Mouse (Mus musculus) thymus, postnatal 4 days (tissue): Measurements from ENCODE around the gene Olfr669.
"Not testable (repeated sequence)": the region's sequence is repeated elsewhere in the genome, so short reads cannot be mapped to it uniquely, and the experiment has no call there.

Experiments
- DNase-seq: peaks from one replicate; pipeline ENCODE4 v3.0.0; 2021

Olfr669 gene

DNA sequence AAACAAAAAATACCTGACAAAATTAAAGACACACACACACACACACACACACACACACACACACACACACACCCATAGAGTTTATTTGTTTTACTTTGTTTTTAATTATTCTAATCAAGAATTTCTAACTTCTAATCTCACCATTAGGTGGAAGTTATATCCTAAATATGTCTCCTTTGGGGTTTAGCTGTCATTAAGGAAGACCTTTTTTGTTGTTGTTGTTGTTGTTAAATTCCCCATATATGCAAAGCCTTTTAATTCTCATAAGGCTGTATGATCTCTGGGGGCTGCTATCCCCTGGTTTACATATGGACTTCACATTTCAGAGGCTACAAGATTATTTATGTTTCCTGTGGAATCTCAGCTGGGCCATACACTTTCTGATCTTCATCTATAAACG is at the start of gene Olfr669:
Olfr669 (plus strand) TSS at position 301 of the 400 bp plus-strand sequence.
- DNase-seq: no peak

DNA sequence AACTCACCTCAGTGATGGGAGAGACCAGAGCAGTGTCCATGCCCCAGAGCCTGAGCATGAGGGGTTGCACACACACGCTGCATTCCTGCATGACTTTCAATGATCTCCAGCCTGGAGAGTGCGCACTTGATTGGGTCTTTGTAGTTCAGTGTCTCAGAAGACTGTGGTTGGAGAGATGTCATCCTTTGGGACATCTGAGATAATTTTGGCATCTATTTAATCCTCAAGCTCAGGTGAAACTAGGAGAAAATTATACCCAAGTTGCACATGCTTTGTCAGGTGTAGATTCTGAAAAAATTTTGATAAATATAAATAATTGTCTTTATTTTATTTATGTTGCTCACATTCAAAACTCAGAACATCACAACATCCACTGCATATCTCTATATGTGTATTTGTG is 38.2 kb upstream of the Olfr669 start, which contains the start of gene Olfr666:
Olfr666 (minus strand) TSS at position 101 of the 400 bp plus-strand sequence.
- no peak for DNase-seq

DNA sequence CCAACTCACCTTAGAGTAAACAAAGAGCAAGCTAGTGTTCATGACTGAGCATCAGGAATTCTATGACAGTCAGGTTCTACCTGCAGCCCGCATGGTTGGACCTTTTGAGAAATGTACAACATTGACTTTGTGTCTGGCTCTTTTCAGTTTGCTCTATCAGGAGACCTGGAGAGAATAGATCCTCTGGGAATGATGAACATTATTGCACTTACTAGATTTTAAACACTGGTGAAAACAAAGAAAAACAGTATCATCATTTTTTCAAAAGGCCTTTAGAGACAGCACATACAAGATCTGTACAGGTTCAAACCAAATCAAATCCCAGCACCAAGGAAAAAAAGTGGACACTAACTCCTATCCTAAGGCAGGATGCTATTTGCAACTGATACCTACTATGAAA is 12.7 kb upstream of the Olfr669 start, which contains the start of gene Olfr667:
Olfr667 (minus strand) TSS at position 101 of the 400 bp plus-strand sequence.
- DNase-seq: no peak

DNA sequence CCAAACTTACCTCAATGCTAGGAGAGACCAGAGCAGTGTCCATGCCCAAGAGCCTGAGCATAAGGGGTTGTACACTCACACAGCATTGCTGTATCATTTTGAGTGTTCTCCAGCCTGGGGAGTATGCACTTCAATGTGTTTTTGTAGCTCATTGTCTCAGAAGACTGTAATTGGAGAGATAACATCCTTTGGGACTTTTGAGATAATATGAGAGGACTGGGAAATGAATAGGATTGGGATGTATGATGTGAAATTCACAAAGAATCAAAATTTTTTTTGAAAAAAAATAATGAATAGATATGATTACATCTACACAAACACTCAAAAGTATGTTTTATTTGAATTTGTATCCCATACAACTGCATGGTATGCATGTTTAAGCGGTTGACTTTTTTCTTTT is 6.1 kb upstream of the Olfr669 start, which contains the start of gene Olfr668:
Olfr668 (minus strand) TSS at position 101 of the 400 bp plus-strand sequence.
- no peak for DNase-seq

DNA sequence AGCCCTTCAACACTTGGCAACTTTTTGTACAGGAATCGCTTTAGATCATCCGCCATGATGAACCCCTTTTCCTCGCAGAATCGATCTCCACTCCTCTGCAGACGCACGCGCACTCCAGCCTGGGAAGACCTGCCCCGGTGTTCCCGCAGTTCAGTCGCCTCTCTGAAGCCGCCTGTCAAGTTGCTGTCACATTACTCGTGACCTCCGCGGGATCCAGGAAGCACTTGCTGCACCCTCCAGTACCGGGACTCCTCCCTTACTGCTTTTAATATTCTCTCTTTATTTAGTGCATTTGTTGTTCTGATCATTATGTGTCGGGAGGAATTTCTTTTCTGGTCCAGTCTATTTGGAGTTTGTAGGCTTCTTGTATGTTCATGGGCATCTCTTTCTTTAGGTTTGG is 16.2 kb downstream of the Olfr669 start:
- not testable (repeated sequence) for DNase-seq

DNA sequence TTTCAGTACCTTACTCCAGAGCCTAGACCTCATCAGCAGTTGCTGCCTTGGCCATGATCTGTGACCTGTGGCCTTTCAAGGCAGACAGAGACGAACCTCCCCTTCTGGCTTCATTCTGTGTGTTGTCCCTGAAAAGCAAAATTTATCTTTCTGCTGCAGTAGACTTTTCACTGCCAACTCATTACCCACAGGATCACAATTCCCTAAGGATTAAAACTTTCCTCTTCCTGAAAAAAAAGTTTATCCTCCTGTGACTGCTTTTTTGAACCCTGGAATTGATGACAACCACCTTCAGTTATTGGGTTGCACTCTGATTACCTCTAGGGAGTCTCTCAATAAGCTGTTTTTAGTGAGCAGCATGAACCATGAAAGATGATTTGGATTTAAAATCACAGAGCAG is 28.5 kb downstream of the Olfr669 start, which contains the start of gene Olfr670:
Olfr670 (minus strand) TSS at position 101 of the 400 bp plus-strand sequence.
- no peak for DNase-seq

DNA sequence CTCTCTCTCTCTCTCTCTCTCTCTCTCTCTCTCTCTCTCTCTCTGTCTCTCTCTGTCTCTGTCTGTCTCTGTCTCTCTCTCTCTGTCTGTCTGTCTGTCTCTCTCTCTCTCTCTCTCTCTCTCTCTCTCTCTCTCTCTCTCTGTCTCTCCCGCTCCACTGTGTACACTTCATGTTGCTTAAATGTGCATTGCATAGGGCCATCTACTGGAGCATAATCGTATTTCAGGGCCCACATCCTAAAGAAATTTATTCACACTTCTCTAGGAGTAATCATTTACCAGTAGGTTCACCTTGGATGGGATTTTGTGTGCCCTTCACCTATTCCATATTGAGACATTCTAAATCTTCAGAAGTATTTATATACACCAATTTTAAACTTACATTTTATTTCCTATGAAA is 38.5 kb downstream of the Olfr669 start:
- not testable (repeated sequence) for DNase-seq

DNA sequence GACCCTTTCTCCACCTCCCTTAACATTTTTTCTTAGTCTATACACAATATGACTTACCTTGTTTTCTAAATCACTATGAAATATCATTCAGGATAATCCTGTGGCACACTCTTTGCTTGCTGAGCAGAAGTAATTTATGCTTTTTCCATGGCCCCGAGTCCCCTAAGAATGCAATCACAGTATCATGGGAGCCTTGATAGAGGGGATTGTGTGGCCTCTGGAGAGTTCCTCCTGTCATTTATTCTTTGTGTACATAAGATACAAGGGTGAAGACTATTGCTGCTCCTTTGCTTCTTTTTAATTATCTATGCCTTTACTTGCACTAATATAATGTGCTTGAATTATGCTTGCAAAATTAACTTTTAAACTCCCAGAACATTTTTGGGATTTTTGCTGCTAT is 45.0 kb downstream of the Olfr669 start, which contains the start of gene Olfr671:
Olfr671 (minus strand) TSS at position 101 of the 400 bp plus-strand sequence.
- no peak for DNase-seq
